Mouse (Mus musculus) forelimb bud, embryonic 11.5 days (tissue): ENCODE data around the gene Hyal2.
"Not testable (repeated sequence)": the region's sequence is repeated elsewhere in the genome, so short reads cannot be mapped to it uniquely, and the experiment has no call there.

Experiments
- DNase-seq: peaks from one replicate; pipeline ENCODE4 v3.0.0-alpha.2; 2012; ENCODE audit warnings: low read depth, low spot score

The Hyal2 gene

DNA sequence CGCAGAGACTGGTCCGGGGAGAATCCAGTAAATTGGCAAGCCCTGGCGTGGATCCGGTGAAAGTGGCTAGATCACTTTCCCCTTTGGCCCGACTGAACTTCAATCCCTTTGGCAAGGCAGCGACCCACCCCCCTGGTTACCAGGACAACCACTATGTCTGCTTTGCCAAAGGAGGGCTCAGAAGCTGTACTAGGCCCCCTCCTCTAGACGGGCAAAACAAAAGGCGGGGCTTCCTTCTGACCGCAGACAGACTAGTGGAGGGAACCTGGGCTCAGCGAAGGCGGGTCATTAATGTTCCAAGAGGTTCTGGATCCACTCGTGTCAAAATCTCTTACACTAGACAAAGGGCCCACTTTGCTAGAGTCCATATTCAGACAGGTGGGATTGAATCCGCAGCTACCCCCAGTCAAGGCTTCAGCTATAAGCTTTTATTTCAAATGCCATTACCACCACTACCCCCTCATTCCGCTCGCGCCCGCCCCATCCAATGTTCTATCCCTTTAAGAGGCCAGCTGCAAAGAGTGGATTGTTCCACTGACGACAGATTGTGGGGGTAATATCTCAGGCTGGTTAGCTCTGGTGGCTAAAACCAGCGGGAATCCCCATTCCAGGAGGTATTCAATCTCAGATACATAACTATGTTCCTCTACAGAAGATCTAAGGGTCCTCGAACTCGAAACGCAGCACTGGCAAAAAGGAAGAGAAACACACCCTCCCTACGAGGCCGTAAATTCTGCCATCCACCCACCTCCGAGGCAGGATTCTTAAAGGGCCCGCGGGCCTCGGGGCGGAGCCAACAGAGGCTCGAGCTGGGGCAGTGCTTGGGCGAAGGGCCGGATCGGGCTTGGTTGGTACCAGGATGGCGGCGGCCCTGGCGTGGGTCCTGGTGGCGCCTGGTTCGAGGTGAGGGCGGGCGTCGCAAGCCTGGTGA, 851 bp downstream of the Hyal2 start:
- peak; percentile 89 for DNase-seq

DNA sequence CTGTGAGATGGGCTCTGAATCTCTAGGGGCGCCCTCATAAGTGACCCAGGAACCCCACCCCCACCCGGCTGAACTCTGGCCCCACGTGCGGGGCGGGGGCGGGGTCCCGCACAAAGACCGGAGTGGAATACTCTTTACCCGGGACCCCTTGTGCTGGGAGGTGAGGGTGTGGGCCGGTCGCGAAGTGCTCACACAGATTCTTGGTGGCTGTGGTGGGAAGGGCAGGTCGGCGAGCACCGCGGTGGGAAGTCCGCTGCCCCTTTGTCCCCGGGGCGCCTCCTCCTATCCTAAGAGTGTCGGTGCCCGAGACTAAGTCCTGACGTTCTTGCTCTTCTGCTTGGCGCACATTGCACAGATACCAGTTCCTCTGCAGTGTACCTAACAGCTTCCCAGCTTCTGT, 1.5 kb downstream of the Hyal2 start:
- DNase-seq: no peak

GRCm38 (mm10) chr9:107570016-107570415, 2.3 kb downstream of the Hyal2 start:
- DNase-seq: no peak

- DNase-seq: no peak
Measured at GRCm38 (mm10) chr9:107570845-107571244, 3.1 kb downstream of the Hyal2 start.

DNA sequence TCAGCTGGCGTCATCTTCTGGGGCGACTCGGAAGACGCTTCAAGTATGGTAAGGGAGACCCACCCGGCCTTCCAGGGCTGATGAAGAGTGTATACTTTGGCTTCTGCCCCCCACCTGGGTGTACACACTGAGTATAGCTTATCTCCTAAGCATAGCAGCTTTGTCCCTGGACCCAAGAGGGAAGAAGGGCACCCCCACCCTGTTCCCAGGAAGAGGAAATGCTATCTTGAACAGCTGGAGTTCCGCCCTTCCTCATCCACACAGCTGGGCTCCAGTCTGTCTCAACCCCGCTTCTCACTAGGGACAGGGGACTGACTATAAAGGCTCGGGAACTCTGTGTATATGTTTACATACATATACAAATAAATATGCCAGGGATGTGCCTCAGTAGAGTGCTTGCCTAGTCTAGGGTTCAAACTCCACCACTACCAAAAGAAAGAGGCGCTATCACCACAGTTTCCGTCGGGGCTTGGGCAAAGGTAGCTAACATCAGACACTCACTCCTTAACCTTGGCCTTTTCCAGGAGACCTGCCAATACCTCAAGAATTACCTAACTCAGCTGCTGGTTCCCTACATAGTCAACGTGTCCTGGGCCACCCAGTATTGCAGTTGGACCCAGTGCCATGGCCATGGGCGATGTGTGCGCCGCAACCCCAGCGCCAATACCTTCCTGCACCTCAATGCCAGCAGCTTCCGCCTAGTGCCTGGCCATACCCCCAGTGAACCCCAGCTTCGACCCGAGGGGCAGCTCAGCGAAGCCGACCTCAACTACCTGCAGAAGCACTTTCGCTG, 4.0 kb downstream of the Hyal2 start:
- DNase-seq: no peak

DNA sequence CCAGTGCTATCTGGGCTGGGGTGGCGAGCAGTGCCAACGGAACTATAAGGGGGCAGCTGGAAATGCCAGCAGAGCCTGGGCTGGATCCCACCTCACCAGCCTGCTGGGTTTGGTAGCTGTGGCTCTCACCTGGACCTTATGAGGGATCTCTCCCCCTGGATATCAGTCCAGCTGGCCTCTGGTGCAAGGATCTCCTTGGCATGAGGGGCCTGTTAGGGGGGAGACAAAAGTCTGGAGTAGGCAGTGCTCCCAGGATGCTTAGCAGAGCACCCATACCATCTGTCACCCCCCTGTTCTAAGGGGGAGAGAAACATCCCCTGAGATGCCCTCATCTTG, 4.5 kb downstream of the Hyal2 start:
- DNase-seq: no peak

- DNase-seq: not testable (repeated sequence)
Measured at GRCm38 (mm10) chr9:107573774-107574173, 6.0 kb downstream of the Hyal2 start.

DNA sequence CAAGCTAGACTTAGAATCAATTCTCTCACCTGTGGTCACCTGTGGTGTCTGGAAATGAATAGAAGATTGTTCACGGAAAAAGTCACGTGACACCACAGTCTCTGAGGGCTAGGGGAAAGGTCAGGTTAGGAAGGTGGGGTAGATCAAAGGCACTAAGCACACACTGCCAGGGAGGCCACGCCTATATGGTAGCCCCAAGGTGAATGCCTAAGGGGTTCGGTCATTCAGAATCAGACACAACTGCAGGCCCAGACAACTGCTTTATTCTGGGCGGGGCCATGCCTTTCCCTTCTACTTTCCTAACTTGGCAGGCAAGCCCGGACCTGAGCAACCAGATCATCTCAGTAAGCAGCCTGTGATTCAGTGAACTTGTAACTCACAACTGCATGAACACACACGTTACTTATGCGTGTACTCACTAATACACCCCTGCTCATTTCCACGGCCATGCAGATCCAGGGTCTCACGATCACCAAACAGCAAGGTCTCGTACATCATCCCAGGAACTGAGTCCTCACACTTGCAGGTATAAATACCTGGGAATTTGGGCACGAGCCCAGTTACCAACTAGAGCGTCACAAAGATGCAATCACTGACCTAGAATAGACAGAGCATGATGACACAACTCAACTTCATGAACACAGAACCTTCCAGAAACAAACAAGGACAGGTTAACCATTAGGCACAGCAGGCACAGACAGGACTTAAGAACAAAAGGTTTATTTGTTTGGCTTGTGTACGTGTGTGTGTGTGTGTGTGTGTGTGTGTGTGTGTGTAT, 8.0 kb downstream of the Hyal2 start:
- no peak for DNase-seq

GRCm38 (mm10) chr9:107576357-107577107, 8.8 kb downstream of the Hyal2 start, which contains the start of gene Hyal1:
Gene Hyal1 (plus strand): TSS chr9:107576927.
- peak; percentile 70 for DNase-seq

- no peak for DNase-seq
Measured at GRCm38 (mm10) chr9:107577871-107578270, 10.1 kb downstream of the Hyal2 start.

- DNase-seq: no peak
Measured at GRCm38 (mm10) chr9:107578587-107578986, 10.8 kb downstream of the Hyal2 start, which contains the start of gene Naa80. Gene Naa80 (plus strand): TSS chr9:107578887.

DNA sequence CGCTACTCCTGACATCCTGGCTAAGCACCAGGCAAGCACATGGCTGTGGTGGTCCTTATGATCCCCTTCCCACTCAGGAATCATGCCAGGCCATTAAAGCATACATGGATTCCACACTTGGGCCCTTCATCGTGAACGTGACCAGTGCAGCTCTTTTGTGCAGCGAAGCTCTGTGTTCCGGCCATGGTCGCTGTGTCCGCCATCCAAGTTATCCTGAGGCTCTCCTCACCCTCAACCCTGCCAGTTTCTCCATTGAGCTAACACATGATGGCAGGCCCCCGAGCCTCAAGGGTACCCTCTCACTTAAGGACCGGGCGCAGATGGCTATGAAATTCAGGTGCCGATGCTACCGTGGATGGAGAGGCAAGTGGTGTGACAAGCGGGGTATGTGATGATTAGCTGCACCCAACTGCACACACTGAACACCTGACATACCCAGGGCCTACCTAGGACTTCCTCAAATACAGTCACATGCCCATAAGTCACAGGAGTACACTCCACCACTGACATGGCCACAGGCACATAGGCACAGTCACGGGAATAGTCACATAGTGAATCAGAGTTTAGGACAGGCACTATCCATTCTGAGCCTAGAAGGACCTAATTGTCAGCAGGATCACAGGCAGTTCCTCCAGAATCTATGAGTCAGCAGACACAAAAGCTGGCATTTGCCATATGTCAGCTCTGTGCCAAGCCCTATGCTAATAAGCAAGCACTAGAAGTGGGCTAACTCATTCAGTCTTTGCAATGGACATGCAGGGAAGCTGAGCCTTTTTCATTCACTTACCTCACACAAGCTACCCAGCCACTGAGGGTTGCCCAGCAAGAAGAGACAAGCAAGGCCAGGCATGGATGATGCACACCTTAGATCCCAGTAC, 11.5 kb downstream of the Hyal2 start:
- DNase-seq: no peak

GRCm38 (mm10) chr9:107580501-107581317, 13.0 kb downstream of the Hyal2 start, which contains the start of gene Hyal3:
Gene Hyal3 (plus strand): TSS chr9:107580818.
- peak; percentile 77 for DNase-seq

DNA sequence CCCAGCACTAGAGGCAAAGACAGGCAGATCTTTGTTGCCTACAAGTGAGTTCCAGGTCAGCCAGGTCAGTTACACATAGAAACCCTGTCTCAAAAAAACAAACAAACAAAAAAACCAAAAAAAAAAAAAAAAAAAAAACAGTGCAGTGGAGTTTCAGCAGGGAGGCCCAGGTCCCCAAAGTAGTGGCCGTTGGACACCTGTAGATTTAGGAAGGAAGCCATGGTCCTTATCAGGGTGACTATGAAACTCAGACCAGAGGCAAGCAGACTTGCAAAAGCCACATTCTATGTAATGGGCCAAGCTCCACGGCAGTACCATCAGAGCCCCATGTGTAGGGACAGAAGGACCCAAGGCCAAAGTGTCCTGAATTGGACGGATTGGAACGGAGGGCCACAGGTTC, 13.8 kb downstream of the Hyal2 start:
- DNase-seq: no peak

DNA sequence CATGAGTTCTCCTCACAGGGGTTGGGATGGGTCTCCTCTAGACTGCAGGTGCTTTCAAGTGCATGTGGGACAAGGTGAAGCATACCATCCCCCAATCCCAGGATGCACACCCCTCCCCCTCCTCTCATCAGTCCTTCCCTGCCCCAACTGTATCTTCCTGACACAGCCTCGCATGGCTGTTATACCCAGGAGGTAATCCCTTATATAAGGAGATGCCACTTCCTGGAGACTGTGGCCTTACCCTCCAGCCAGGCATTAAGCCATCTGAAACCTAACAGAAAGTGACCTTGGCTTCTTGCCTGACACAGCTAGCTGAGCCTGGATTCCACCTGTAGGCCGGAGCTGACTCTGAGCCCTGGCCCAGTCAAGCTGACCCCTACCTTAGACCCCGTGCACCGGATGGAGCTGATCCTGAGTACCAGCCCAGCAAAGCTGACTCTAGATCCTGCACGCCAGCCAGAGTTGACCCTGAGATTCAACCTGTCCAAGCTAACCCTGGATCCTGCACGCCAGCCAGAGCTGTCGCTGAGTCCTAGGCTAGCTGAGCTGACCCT, 14.8 kb downstream of the Hyal2 start:
- no peak for DNase-seq

GRCm38 (mm10) chr9:107583174-107583573, 15.4 kb downstream of the Hyal2 start:
- DNase-seq: no peak

- DNase-seq: no peak
Measured at GRCm38 (mm10) chr9:107586504-107586903, 18.8 kb downstream of the Hyal2 start.

- DNase-seq: peak; percentile 97
Measured at GRCm38 (mm10) chr9:107586974-107587832, 19.5 kb downstream of the Hyal2 start, which contains the start of gene Ifrd2. Gene Ifrd2 (plus strand): TSS chr9:107587642.
